Mouse (Mus musculus) heart, adult 2 months (tissue): ENCODE results near the gene Tnpo1. TPM values are rescaled to one million over a fixed set of nuclear protein-coding genes. Genes with fewer than 3 reads are reported as not detected.
A peak's percentile ranks its signal among the peaks of the same experiment; 100 is the strongest.

Experiments used
- DNase-seq, 2 experiments: peaks; one replicate each; pipeline ENCODE4 v3.0.0; 2021
- H3K27ac ChIP-seq: fragments of 200-600 bp; 2 replicates; pipeline ENCODE4 v1.8.1; 2022
- H3K27me3 ChIP-seq: fragments of 200-500 bp; 2 replicates; pipeline ENCODE4 v1.6.1; 2012; ENCODE audit warnings: mild to moderate bottlenecking, low read length, inconsistent platforms, mixed read lengths; ENCODE audit not compliant: control insufficient read depth, insufficient read depth
- H3K36me3 ChIP-seq: fragments of 200-500 bp; 2 replicates; pipeline ENCODE4 v1.6.1; 2012; ENCODE audit warnings: low read length, inconsistent platforms; ENCODE audit not compliant: control insufficient read depth, insufficient read depth
- H3K4me1 ChIP-seq: fragments of 200-500 bp; 2 replicates; pipeline ENCODE4 v1.6.1; 2011; ENCODE audit warnings: low read length; ENCODE audit not compliant: control insufficient read depth, insufficient read depth
- H3K4me3 ChIP-seq: fragments of 200-600 bp; 2 replicates; pipeline ENCODE4 v1.8.1; 2022
- H3K79me2 ChIP-seq: fragments of 200-500 bp; replicated peaks from 2 replicates; pipeline ENCODE4 v1.6.1; 2012; ENCODE audit warnings: mild to moderate bottlenecking, inconsistent platforms, low read length, moderate library complexity, mixed read lengths; ENCODE audit not compliant: control insufficient read depth, insufficient read depth
- H3K9ac ChIP-seq: fragments of 200-500 bp; 2 replicates; pipeline ENCODE4 v1.6.1; 2012; ENCODE audit warnings: low read depth, mild to moderate bottlenecking, control low read depth, inconsistent platforms, low read length, mixed read lengths
- CTCF ChIP-seq: fragments of 200-600 bp; IDR thresholded peaks from 2 replicates; pipeline ENCODE4 v1.8.1; 2022; ENCODE audit warnings: antibody characterized with exemption, mild to moderate bottlenecking, moderate library complexity
- EP300 ChIP-seq: fragments of 200-500 bp; IDR thresholded peaks from 2 replicates; pipeline ENCODE4 v1.6.1; 2011; ENCODE audit warnings: low read depth, low read length, control low read depth; ENCODE audit not compliant: insufficient read depth
- POLR2A ChIP-seq: fragments of 200-500 bp; IDR thresholded peaks from 2 replicates; pipeline ENCODE4 v1.6.1; 2011; ENCODE audit warnings: mild to moderate bottlenecking, low read depth, low read length, control low read depth; ENCODE audit not compliant: insufficient read depth
- WGBS: fragments of 180-500 bp; shearing (Covaris S2); methylation state at CpG from one replicate; pipeline ENCODE4 v1.1.7; 2018; 5-methylcytosine and 5-hydroxymethylcytosine counted together
- intact Hi-C: fragments of 180-260 bp; cut with DNase I; formaldehyde crosslinking; loops from one replicate; pipeline ENCODE4 v1.15.1; 2025
- polyA plus RNA-seq: library from polyadenylated mRNA; depleted of rRNA; stranded (reverse); fragments of >200 nt; gene quantifications from 2 replicates; pipeline ENCODE4 v1.2.3, GENCODE M21; 2012
- total RNA-seq, 2 experiments: library from RNA; stranded (reverse); gene quantifications; 2 replicates each; pipeline ENCODE4 v1.2.3; 2021

The Tnpo1 gene
- total and polyA plus RNA-seq, 3 experiments = 16.1 to 60.4 (median 58.9) TPM

- H3K27me3 ChIP-seq = no peaks in the 10 kb centered on the region
- H3K9ac ChIP-seq = no peak overlapping the region
- H3K79me2 ChIP-seq = peaks cover 4% of the 10 kb centered on the region
- WGBS = 89% methylated on average over 1 of the region's 1 CpGs
- no peak for DNase-seq
- no peak overlapping the region for H3K4me3 ChIP-seq
- no peak for TF ChIP-seq POLR2A
- TF ChIP-seq CTCF = no peak
- TF ChIP-seq EP300 = no peak
- H3K27ac ChIP-seq = no peak overlapping the region
- H3K36me3 ChIP-seq = peaks cover 22% of the 10 kb centered on the region
- intact Hi-C loops = no loop called here
- peaks cover 6% of the 10 kb centered on the region for H3K4me1 ChIP-seq
Observed at GRCm38 (mm10) chr13:98881991-98882390, 44.2 kb downstream of the Tnpo1 start.

GRCm38 (mm10) chr13:98880336-98880735 lies 45.8 kb downstream of the Tnpo1 start:
- TF ChIP-seq CTCF (no peak), POLR2A (no peak), EP300 (0 out of 2 replicates have a peak, but pooled peaks have one; percentile 54)
- H3K4me1 ChIP-seq = peaks cover 6% of the 10 kb centered on the region
- H3K79me2 ChIP-seq = peaks cover 1% of the 10 kb centered on the region
- H3K27me3 ChIP-seq = no peaks in the 10 kb centered on the region
- no peak overlapping the region for H3K9ac ChIP-seq
- DNase-seq = peak in 1 of 2 experiments; percentile 47
- WGBS = 28% methylated on average over 2 of the region's 2 CpGs
- intact Hi-C loops = no loop called here
- peaks cover 23% of the 10 kb centered on the region for H3K36me3 ChIP-seq
- H3K4me3 ChIP-seq = no peak overlapping the region
- H3K27ac ChIP-seq = peak overlapping the region; percentile 20; the same call in 1 of the 2 replicates

GRCm38 (mm10) chr13:98879422-98879821 lies 46.8 kb downstream of the Tnpo1 start:
- Histone ChIP-seq H3K9ac (no peak overlapping the region), H3K27ac (no peak overlapping the region), H3K4me1 (peaks cover 6% of the 10 kb centered on the region), H3K79me2 (peaks cover 1% of the 10 kb centered on the region), H3K27me3 (no peaks in the 10 kb centered on the region), H3K36me3 (peaks cover 25% of the 10 kb centered on the region), H3K4me3 (no peak overlapping the region)
- TF ChIP-seq CTCF (no peak), EP300 (no peak), POLR2A (no peak)
- no peak for DNase-seq
- WGBS = 90% methylated on average over 6 of the region's 6 CpGs
- intact Hi-C loops = loop anchor here (5.0 kb wide), 1 partner anchor 33 kb away; no protein-coding TSS in a partner anchor

- no peak for DNase-seq
- 90% methylated on average over 2 of the region's 2 CpGs for WGBS
- Histone ChIP-seq H3K4me1 (peaks cover 6% of the 10 kb centered on the region), H3K9ac (no peak overlapping the region), H3K79me2 (peaks cover 2% of the 10 kb centered on the region), H3K27ac (no peak overlapping the region), H3K27me3 (no peaks in the 10 kb centered on the region), H3K4me3 (no peak overlapping the region), H3K36me3 (peaks cover 25% of the 10 kb centered on the region)
- TF ChIP-seq CTCF = no peak
- TF ChIP-seq POLR2A = no peak
- TF ChIP-seq EP300 = no peak
- intact Hi-C loops = loop anchor here (5.0 kb wide), 1 partner anchor 35 kb away; no protein-coding TSS in a partner anchor
Observed at GRCm38 (mm10) chr13:98877165-98877564, 49.0 kb downstream of the Tnpo1 start.

GRCm38 (mm10) chr13:98874727-98875126 lies 51.5 kb downstream of the Tnpo1 start:
- no peaks in the 10 kb centered on the region for H3K27me3 ChIP-seq
- intact Hi-C loops = loop anchor here (5.0 kb wide), 1 partner anchor 38 kb away; no protein-coding TSS in a partner anchor
- TF ChIP-seq CTCF (no peak), EP300 (no peak), POLR2A (no peak)
- 85% methylated on average over 3 of the region's 3 CpGs for WGBS
- H3K4me3 ChIP-seq = no peak overlapping the region
- H3K4me1 ChIP-seq = no peaks in the 10 kb centered on the region; the same call in 1 of the 2 replicates
- H3K36me3 ChIP-seq = peaks cover 17% of the 10 kb centered on the region
- no peak for DNase-seq
- no peak overlapping the region for H3K27ac ChIP-seq
- no peak overlapping the region for H3K9ac ChIP-seq
- H3K79me2 ChIP-seq = 0 out of 2 replicates have a peak, but pooled peaks cover 1% of the 10 kb centered on the region

GRCm38 (mm10) chr13:98872273-98872847 lies 53.8 kb downstream of the Tnpo1 start:
- Histone ChIP-seq H3K4me3 (no peak overlapping the region), H3K27me3 (no peaks in the 10 kb centered on the region), H3K4me1 (no peaks in the 10 kb centered on the region; the same call in 1 of the 2 replicates), H3K36me3 (peaks cover 17% of the 10 kb centered on the region), H3K27ac (no peak overlapping the region), H3K9ac (no peak overlapping the region), H3K79me2 (0 out of 2 replicates have a peak, but pooled peaks cover 1% of the 10 kb centered on the region)
- no peak for DNase-seq
- intact Hi-C loops = no loop called here
- 79% methylated on average over 7 of the region's 7 CpGs for WGBS
- TF ChIP-seq CTCF = no peak
- TF ChIP-seq EP300 = no peak
- TF ChIP-seq POLR2A = no peak
